15 mouse cellular contexts compared by ENCODE assay signal in genomic region chr6:79401090-79401489, GRCm38 (mm10).
"Had no signal": no experiment of that assay in that cellular context is flagged by ENCODE, and none has a peak within 500 bp of the region (broad histone marks: within the 10 kb centered on the region; RNA-seq: fewer than 3 reads in every experiment).

No protein-coding gene starts in this region.

- H3K9ac ChIP-seq: neural tube, embryonic 15.5 days; stomach, embryonic 15.5 days had no signal

- DNase-seq: retina, postnatal 1 day; right cerebral cortex, adult 18-20 months; right cerebral cortex, postnatal 14 days; right cerebral cortex, postnatal 25 days; right cerebral cortex, postnatal 4 days; spleen, adult 18-20 months; thymus, adult 18-20 months; thymus, adult 2 months; thymus, postnatal 14 days; thymus, postnatal 25 days; thymus, postnatal 36 days; thymus, postnatal 4 days had no signal

- H3K27me3 ChIP-seq: neural tube, embryonic 15.5 days; stomach, embryonic 15.5 days had no signal

- H3K4me3 ChIP-seq: neural tube, embryonic 15.5 days; stomach, embryonic 15.5 days had no signal

- H3K9me3 ChIP-seq: neural tube, embryonic 15.5 days; stomach, embryonic 15.5 days had no signal

- H3K27ac ChIP-seq: neural tube, embryonic 15.5 days; stomach, embryonic 15.5 days; stomach, postnatal 0 days had no signal

- H3K4me1 ChIP-seq: neural tube, embryonic 15.5 days; stomach, embryonic 15.5 days had no signal

- H3K36me3 ChIP-seq: neural tube, embryonic 15.5 days; stomach, embryonic 15.5 days had no signal
